Mouse (Mus musculus) gastrocnemius, adult 18-20 months (tissue): ENCODE measurements around the gene Ell2. TPM values are rescaled to one million over a fixed set of nuclear protein-coding genes. Genes with fewer than 3 reads are reported as not detected.

ENCODE experiments used
- DNase-seq: peaks from one replicate; pipeline ENCODE4 v3.0.0; 2021; ENCODE audit warnings: low spot score
- total RNA-seq, 2 experiments: library from RNA; stranded (reverse); gene quantifications; 2 replicates each; pipeline ENCODE4 v1.2.3; 2021

The Ell2 gene
- total RNA-seq, 2 experiments from 2014 or later, result 43.5 to 57.4 TPM

- DNase-seq, result no peak
Observed at GRCm38 (mm10) chr13:75730717-75731116, 24.2 kb downstream of the Ell2 start.

GRCm38 (mm10) chr13:75733594-75734161, 27.1 kb downstream of the Ell2 start:
- DNase-seq, result no peak

GRCm38 (mm10) chr13:75734231-75734630, 27.7 kb downstream of the Ell2 start:
- no peak for DNase-seq

GRCm38 (mm10) chr13:75735606-75736005, 29.0 kb downstream of the Ell2 start:
- no peak for DNase-seq

GRCm38 (mm10) chr13:75737991-75738390, 31.4 kb downstream of the Ell2 start:
- DNase-seq, result peak; percentile 71

- no peak for DNase-seq
Observed at GRCm38 (mm10) chr13:75738536-75738935, 32.0 kb downstream of the Ell2 start.

GRCm38 (mm10) chr13:75738957-75739356, 32.4 kb downstream of the Ell2 start:
- DNase-seq, result no peak

GRCm38 (mm10) chr13:75740018-75740417, 33.5 kb downstream of the Ell2 start:
- DNase-seq, result no peak

- DNase-seq, result no peak
Observed at GRCm38 (mm10) chr13:75741119-75741518, 34.6 kb downstream of the Ell2 start.

GRCm38 (mm10) chr13:75741736-75742729, 35.5 kb downstream of the Ell2 start:
- DNase-seq, result no peak

- no peak for DNase-seq
Observed at GRCm38 (mm10) chr13:75742970-75743369, 36.4 kb downstream of the Ell2 start.

- no peak for DNase-seq
Observed at GRCm38 (mm10) chr13:75744065-75744464, 37.5 kb downstream of the Ell2 start.

GRCm38 (mm10) chr13:75745328-75745727, 38.8 kb downstream of the Ell2 start:
- DNase-seq, result no peak

- no peak for DNase-seq
Observed at GRCm38 (mm10) chr13:75747265-75747664, 40.7 kb downstream of the Ell2 start.

GRCm38 (mm10) chr13:75748685-75749084, 42.1 kb downstream of the Ell2 start:
- DNase-seq, result no peak

GRCm38 (mm10) chr13:75750785-75751184, 44.2 kb downstream of the Ell2 start:
- no peak for DNase-seq

- peak; percentile 92 for DNase-seq
Observed at GRCm38 (mm10) chr13:75752216-75752938, 45.8 kb downstream of the Ell2 start.

GRCm38 (mm10) chr13:75754398-75754797, 47.8 kb downstream of the Ell2 start:
- peak; percentile 44 for DNase-seq

- DNase-seq, result no peak
Observed at GRCm38 (mm10) chr13:75760859-75761548, 54.4 kb downstream of the Ell2 start.

- no peak for DNase-seq
Observed at GRCm38 (mm10) chr13:75762759-75763158, 56.2 kb downstream of the Ell2 start.

GRCm38 (mm10) chr13:75763280-75763679, 56.7 kb downstream of the Ell2 start:
- DNase-seq, result no peak
